Mouse (Mus musculus): Measurements from ENCODE around the gene Lrrtm4. TPM values are rescaled to one million over a fixed set of nuclear protein-coding genes. Genes with fewer than 3 reads are reported as not detected.

The Lrrtm4 gene
- polyA plus RNA-seq (2014; fragmentation: Illumina TruSeq; extraction: RNeasy Lipid Tissue Mini Kit (QIAGEN cat#74804); ENCODE audit: low read depth, low replicate concordance): not detected

GRCm38 (mm10) chr6:80018765-80019164, at the start of gene Lrrtm4:
Gene Lrrtm4 (plus strand): TSS chr6:80018877.

Other genes with a start within 250 kb of the Lrrtm4 start
- not detected for gene Gm20594, start 201.0 kb upstream of the Lrrtm4 start, polyA plus RNA-seq (2014; fragmentation: Illumina TruSeq; extraction: RNeasy Lipid Tissue Mini Kit (QIAGEN cat#74804); ENCODE audit: low read depth, low replicate concordance)